Mouse (Mus musculus): Measurements from ENCODE around the gene Wrnip1. TPM values are rescaled to one million over a fixed set of nuclear protein-coding genes. Genes with fewer than 3 reads are reported as not detected.
A peak's percentile ranks its signal among the peaks of the same experiment; 100 is the strongest.

Gene Wrnip1
- polyA plus RNA-seq, 1 experiment, result 29.5 TPM

DNA sequence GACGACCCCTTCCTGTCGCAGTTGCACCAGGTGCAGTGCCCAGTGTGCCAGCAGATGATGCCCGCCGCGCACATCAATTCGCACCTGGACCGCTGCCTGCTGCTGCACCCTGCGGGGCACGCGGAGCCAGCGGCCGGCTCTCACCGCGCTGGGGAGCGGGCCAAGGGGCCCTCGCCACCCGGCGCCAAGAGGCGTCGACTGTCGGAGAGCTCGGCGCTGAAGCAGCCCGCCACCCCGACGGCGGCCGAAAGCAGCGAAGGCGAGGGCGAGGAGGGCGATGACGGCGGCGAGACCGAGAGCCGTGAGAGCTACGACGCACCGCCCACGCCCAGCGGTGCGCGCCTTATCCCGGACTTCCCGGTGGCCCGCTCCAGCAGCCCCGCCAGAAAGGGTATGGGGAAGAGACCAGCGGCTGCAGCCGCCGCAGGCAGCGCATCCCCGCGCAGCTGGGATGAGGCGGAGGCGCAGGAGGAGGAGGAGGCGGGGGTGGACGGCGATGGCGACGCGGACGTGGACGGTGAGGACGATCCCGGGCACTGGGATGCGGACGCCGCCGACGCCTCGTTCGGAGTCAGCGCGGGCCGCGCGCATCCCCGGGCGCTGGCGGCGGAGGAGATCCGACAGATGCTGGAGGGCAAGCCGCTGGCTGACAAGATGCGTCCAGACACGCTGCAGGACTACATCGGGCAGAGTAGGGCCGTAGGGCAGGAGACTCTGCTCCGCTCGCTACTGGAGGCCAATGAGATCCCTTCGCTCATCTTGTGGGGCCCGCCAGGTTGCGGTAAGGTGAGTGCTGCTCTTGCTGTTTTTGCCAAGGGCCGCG lies 632 bp downstream of the Wrnip1 start, which contains the start of gene D930007J09Rik:
Gene D930007J09Rik, minus strand, starts transcription at position 591 of the 823 bp plus-strand sequence.
- H3K4me1 ChIP-seq (ENCODE audit: control insufficient read depth, insufficient read depth, low read length), result peaks cover 4% of the 10 kb centered on the region; the same call in 1 of the 2 replicates
- H3K27ac ChIP-seq (ENCODE audit: insufficient read depth, low read length), result 0 out of 2 replicates have a peak within 1 kb of the TSS, but pooled peaks have one; percentile 19
- no peak for TF ChIP-seq CTCF (IDR thresholded peaks at IDR 0.05; ENCODE audit: borderline replicate concordance, insufficient read depth, low read length)
- peak within 1 kb of the TSS; percentile 63 for H3K4me3 ChIP-seq (ENCODE audit: insufficient read depth, low read length)

DNA sequence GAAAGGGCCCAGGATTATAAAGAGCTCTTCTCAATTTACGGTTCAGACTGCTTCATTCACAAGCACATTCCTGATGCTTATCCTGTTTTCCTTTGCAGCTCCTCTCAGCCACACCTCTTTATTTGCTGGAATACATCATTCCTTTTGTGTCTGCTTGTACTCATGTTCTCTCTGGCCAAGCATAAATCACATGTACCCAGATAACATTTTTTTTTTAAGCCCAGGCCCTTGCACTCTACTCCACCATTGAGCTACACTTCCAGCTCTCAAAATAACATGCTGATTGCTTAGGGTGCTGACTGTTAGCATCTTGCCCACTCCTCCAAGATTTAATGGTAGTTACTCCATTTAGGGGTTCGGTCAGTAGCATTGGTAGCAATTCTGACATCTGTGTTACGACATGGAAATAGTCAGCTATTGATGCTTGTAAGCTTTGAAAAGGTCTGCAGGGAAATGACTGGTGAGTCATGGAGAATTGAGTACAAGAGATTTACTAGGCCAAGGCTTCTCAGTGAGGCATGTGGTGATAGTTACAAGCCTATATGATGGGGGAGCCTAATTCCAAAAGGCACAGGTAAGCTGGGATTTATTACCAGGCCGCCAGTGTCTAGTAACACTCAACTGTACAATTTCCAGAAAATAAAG lies 2.0 kb downstream of the Wrnip1 start:
- TF ChIP-seq CTCF (IDR thresholded peaks at IDR 0.05; ENCODE audit: borderline replicate concordance, insufficient read depth, low read length) (no peak), POLR2A (IDR thresholded peaks at IDR 0.05; ENCODE audit: low read depth, low read length) (no peak)

DNA sequence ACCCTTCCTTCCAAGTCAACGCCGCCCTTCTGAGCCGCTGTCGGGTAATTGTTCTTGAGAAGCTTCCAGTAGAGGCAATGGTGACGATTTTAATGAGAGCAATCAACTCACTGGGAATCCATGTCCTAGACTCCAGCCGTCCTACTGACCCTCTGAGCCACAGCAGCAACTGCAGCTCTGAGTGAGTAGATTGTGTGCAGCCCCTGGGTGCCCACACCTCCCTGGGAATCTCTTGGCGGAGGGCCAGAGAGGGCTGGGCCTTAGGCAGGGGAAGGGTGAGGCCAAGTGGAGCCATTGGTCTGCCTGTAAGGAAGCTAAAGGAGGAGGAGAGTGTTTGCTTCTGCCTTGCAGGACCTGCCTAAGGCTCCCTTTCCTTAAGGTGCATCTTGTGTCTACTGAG lies 5.0 kb downstream of the Wrnip1 start:
- TF ChIP-seq CTCF (IDR thresholded peaks at IDR 0.05; ENCODE audit: borderline replicate concordance, insufficient read depth, low read length) (no peak), POLR2A (IDR thresholded peaks at IDR 0.05; ENCODE audit: low read depth, low read length) (no peak)
- H3K4me3 ChIP-seq (ENCODE audit: insufficient read depth, low read length), result no peak overlapping the region
- peaks cover 4% of the 10 kb centered on the region; the same call in 1 of the 2 replicates for H3K4me1 ChIP-seq (ENCODE audit: control insufficient read depth, insufficient read depth, low read length)
- no peak overlapping the region for H3K27ac ChIP-seq (ENCODE audit: insufficient read depth, low read length)

More for the DNA sequence above, 2.0 kb downstream of the Wrnip1 start:
- peak overlapping the region; percentile 63 for H3K4me3 ChIP-seq (ENCODE audit: insufficient read depth, low read length)
- H3K27ac ChIP-seq (ENCODE audit: insufficient read depth, low read length), result no peak overlapping the region
- peaks cover 4% of the 10 kb centered on the region; the same call in 1 of the 2 replicates for H3K4me1 ChIP-seq (ENCODE audit: control insufficient read depth, insufficient read depth, low read length)

DNA sequence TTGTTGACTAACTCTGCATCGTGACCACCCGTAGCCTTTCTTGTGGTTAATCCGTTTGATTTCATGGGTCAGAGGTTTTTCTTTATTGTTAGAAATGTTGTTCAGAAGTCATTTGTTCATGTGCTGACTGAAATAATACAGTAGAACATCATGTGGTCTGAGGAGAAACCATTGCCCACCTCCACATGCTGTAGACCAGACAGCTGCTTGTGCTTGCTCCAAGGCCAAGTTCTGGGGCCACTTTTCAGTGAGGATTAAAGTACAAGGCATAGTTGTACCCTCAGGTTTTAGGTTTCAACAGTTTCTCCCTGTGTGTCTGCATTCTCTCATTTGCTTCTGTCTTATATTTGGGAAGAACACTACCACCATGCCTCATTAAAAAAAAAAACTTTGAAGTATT lies 5.8 kb downstream of the Wrnip1 start:
- Histone ChIP-seq H3K27ac (ENCODE audit: insufficient read depth, low read length) (no peak overlapping the region), H3K4me3 (ENCODE audit: insufficient read depth, low read length) (no peak overlapping the region), H3K4me1 (ENCODE audit: control insufficient read depth, insufficient read depth, low read length) (peaks cover 4% of the 10 kb centered on the region; the same call in 1 of the 2 replicates)
- TF ChIP-seq POLR2A (IDR thresholded peaks at IDR 0.05; ENCODE audit: low read depth, low read length) (no peak), CTCF (IDR thresholded peaks at IDR 0.05; ENCODE audit: borderline replicate concordance, insufficient read depth, low read length) (no peak)

DNA sequence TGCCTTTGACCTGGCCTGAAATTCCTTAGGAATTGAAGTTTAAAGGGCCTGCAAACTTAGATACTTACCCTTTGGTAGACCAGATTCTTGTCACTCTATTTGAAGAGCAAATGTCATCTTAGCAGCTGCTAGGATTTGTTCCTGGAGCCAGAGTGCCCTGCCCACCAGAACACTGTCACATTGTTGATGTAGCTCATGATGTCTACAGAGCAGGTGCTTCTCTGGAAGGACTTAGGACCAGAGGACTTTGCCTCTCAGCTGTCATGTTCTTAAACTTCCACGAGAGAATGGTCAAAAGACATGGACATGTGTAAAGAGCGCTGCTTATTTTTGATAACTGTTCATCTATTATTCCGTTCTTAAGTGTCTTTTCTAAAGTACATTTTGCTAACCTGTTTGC lies 17.4 kb downstream of the Wrnip1 start:
- Histone ChIP-seq H3K27ac (ENCODE audit: insufficient read depth, low read length) (no peak overlapping the region), H3K4me3 (ENCODE audit: insufficient read depth, low read length) (no peak overlapping the region), H3K4me1 (ENCODE audit: control insufficient read depth, insufficient read depth, low read length) (no peaks in the 10 kb centered on the region)
- TF ChIP-seq POLR2A (IDR thresholded peaks at IDR 0.05; ENCODE audit: low read depth, low read length) (no peak), CTCF (IDR thresholded peaks at IDR 0.05; ENCODE audit: borderline replicate concordance, insufficient read depth, low read length) (no peak)

DNA sequence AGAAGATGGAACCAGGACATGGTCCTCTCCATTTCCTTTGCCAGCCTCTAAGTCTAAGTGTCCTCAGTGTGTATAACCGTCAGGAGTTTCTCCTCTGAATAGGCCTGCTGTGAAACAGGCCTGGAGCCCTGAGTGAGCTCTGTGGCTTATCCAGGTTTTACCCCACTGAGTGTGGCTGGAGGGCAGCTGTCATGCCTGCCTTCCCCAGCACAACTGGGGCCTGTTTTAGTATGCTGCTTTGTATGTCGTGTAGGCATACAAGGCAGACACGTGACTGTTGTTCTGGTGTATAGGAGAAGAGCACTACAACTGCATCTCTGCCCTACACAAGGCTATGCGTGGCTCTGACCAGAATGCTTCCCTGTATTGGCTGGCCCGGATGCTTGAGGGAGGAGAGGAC lies 18.1 kb downstream of the Wrnip1 start:
- H3K4me3 ChIP-seq (ENCODE audit: insufficient read depth, low read length), result no peak overlapping the region
- H3K4me1 ChIP-seq (ENCODE audit: control insufficient read depth, insufficient read depth, low read length), result no peaks in the 10 kb centered on the region
- TF ChIP-seq POLR2A (IDR thresholded peaks at IDR 0.05; ENCODE audit: low read depth, low read length) (no peak), CTCF (IDR thresholded peaks at IDR 0.05; ENCODE audit: borderline replicate concordance, insufficient read depth, low read length) (no peak)
- H3K27ac ChIP-seq (ENCODE audit: insufficient read depth, low read length), result no peak overlapping the region

DNA sequence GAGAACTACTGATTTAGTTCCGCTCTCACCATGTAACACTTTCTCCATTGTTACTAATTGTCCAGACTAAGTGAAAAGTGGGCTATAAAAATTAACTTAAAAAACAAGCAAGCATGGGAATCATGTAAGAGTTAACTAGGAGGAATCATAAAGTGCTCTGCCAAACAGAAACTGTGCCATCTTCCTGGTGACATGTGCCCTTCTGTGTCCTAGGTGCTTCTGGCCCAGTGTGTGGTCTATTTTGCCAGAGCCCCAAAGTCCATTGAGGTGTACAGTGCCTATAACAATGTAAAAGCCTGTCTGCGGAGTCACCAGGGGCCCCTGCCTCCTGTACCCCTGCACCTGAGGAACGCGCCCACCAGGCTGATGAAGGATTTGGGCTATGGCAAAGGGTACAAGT lies 19.8 kb downstream of the Wrnip1 start:
- H3K4me3 ChIP-seq (ENCODE audit: insufficient read depth, low read length), result no peak overlapping the region
- TF ChIP-seq POLR2A (IDR thresholded peaks at IDR 0.05; ENCODE audit: low read depth, low read length), result no peak
- no peak for TF ChIP-seq CTCF (IDR thresholded peaks at IDR 0.05; ENCODE audit: borderline replicate concordance, insufficient read depth, low read length)
- no peaks in the 10 kb centered on the region for H3K4me1 ChIP-seq (ENCODE audit: control insufficient read depth, insufficient read depth, low read length)
- no peak overlapping the region for H3K27ac ChIP-seq (ENCODE audit: insufficient read depth, low read length)

DNA sequence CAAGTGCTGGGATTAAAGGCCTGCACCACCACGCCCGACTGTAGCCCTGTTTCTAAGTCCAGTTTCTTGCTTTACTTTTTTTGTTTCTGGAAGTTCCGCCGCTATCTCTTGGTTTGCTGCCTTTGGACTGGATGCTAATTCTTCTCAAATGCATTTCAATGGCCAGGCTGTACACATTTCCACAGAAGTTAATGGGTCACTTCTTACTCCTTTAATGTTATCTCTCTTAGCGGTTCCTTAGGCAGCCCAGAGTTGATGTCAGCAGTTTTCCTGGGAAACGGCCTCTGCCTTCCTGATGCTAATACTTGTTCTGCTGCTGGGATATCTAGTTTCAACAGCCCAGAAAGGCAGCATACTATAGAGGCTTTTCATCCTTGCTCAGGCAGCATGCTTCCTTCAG lies 21.3 kb downstream of the Wrnip1 start:
- Histone ChIP-seq H3K4me3 (ENCODE audit: insufficient read depth, low read length) (no peak overlapping the region), H3K27ac (ENCODE audit: insufficient read depth, low read length) (no peak overlapping the region), H3K4me1 (ENCODE audit: control insufficient read depth, insufficient read depth, low read length) (no peaks in the 10 kb centered on the region)
- TF ChIP-seq POLR2A (IDR thresholded peaks at IDR 0.05; ENCODE audit: low read depth, low read length) (no peak), CTCF (IDR thresholded peaks at IDR 0.05; ENCODE audit: borderline replicate concordance, insufficient read depth, low read length) (no peak)

DNA sequence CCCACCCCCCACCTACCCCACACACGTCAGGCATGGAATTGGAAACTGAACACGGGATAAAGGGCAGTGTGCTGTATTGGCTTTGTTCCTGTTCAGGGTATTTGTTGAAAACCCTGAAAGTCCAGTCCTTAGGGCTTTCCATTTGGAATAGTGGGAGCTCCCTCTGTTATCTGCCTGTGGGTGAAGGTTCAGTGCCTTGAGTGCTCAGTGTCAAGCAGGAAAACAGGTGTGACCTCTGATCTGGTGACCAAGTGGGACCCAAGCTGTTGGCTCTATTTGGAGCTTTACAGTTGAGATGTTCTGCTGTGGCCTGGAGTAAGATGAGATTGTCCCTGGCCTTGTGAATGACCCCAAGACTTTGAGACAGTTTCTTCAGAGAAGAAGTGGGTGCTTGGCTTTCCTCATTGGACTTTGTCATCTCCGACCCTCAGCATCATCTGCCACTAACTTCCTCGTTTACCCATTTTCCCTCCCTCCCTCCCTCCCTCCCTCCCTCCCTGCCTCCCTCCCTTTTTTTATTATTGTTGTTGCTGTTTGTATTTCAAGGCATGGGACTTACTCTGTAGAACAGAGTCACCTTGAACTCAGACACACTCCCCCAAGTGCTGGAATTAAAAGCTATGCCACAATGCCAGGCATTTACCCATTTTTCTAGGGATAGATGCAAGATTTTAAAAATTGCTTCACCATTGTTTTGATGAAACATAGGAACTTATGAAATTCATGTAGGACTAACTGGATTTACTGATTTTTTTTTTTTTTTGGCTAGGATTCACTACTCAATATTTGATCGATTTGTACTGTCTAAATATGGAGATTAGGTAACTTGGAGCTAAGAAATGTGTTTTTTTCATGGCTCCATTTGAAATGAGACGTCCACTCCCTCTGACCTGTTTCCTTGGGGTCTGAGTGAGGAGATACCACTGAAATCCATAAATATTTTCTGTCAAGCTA lies 22.8 kb downstream of the Wrnip1 start:
- no peak overlapping the region for H3K4me3 ChIP-seq (ENCODE audit: insufficient read depth, low read length)
- no peaks in the 10 kb centered on the region for H3K4me1 ChIP-seq (ENCODE audit: control insufficient read depth, insufficient read depth, low read length)
- H3K27ac ChIP-seq (ENCODE audit: insufficient read depth, low read length), result no peak overlapping the region
- no peak for TF ChIP-seq CTCF (IDR thresholded peaks at IDR 0.05; ENCODE audit: borderline replicate concordance, insufficient read depth, low read length)
- TF ChIP-seq POLR2A (IDR thresholded peaks at IDR 0.05; ENCODE audit: low read depth, low read length), result no peak

Data from embryonic fibroblast, embryonic 13.5 days (primary cell).